Mouse (Mus musculus) liver, embryonic 14.5 days (tissue): ENCODE data around the gene Itpk1. TPM values are rescaled to one million over a fixed set of nuclear protein-coding genes. Genes with fewer than 3 reads are reported as not detected.

Experiments
- ATAC-seq: fragments of 200-750 bp; cut with Nextera tagmentation; 2 replicates; pipeline ENCODE4 v1.8.0; 2017; ENCODE audit warnings: moderate number of reproducible peaks, mild to moderate bottlenecking, moderate library complexity; ENCODE audit not compliant: insufficient read depth
- DNase-seq, 3 experiments: peaks; one replicate each; pipeline ENCODE4 v3.0.0-alpha.2; 2012 to 2013; ENCODE audit warnings: low read depth in 3 of 3, low spot score in 3 of 3
- H3K27ac ChIP-seq: fragments of 300-500 bp; sonication (generic); 2 replicates; pipeline ENCODE4 v1.5.1; 2014; ENCODE audit warnings: moderate library complexity, mild to moderate bottlenecking, control low read depth, inconsistent platforms
- H3K27me3 ChIP-seq: fragments of 300-500 bp; sonication (generic); 2 replicates; pipeline ENCODE4 v1.6.1; 2014; ENCODE audit warnings: mild to moderate bottlenecking, low read length, moderate library complexity; ENCODE audit not compliant: control insufficient read depth, insufficient read depth
- H3K36me3 ChIP-seq: fragments of 300-500 bp; sonication (generic); replicated peaks from 2 replicates; pipeline ENCODE4 v1.6.1; 2014; ENCODE audit warnings: low read depth; ENCODE audit not compliant: control insufficient read depth, insufficient read depth
- H3K4me1 ChIP-seq, 2 experiments: fragments of 200-500 bp in 1 of 2; fragments of 300-500 bp in 1 of 2; sonication (generic) in 1 of 2; replicated peaks; 2 replicates each; pipeline ENCODE4 v1.6.1; 2012 to 2014; ENCODE audit warnings: antibody characterized with exemption in 1 of 2, inconsistent platforms in 1 of 2, low read length in 1 of 2; ENCODE audit not compliant: control insufficient read depth in 2 of 2, insufficient read depth in 2 of 2
- H3K4me2 ChIP-seq: fragments of 300-500 bp; sonication (generic); 2 replicates; pipeline ENCODE4 v1.6.1; 2014; ENCODE audit warnings: low read depth, mild to moderate bottlenecking, control low read depth, moderate library complexity
- H3K4me3 ChIP-seq, 2 experiments: fragments of 200-500 bp in 1 of 2; fragments of 300-500 bp in 1 of 2; sonication (generic) in 1 of 2; 2 replicates each; pipeline ENCODE4 v1.5.1; 2012 to 2014; ENCODE audit warnings: low read depth in 2 of 2, low read length in 2 of 2, mild to moderate bottlenecking in 2 of 2, control low read depth in 1 of 2, inconsistent platforms in 1 of 2, moderate library complexity in 1 of 2; ENCODE audit not compliant: insufficient read depth in 1 of 2
- H3K9ac ChIP-seq: fragments of 300-500 bp; sonication (generic); replicated peaks from 2 replicates; pipeline ENCODE4 v1.6.1; 2014; ENCODE audit warnings: mild to moderate bottlenecking, control low read depth, moderate library complexity
- H3K9me3 ChIP-seq: fragments of 300-500 bp; sonication (generic); 2 replicates; pipeline ENCODE4 v1.6.1; 2016; ENCODE audit warnings: low read length, mixed read lengths; ENCODE audit not compliant: control insufficient read depth
- CTCF ChIP-seq: IDR thresholded peaks from 2 replicates; pipeline ENCODE4 v1.5.1; 2016; ENCODE audit warnings: antibody characterized with exemption, low read depth, control low read depth
- EP300 ChIP-seq: IDR thresholded peaks from 2 replicates; pipeline ENCODE4 v1.6.1; 2016; ENCODE audit warnings: antibody characterized with exemption, low read depth
- WGBS: fragments of 180-500 bp; shearing (Covaris S2); extraction: QIAGEN DNeasy Blood & Tissue Kit; methylation state at CpG from one replicate; pipeline ENCODE4 v1.1.7; 2014; ENCODE audit not compliant: insufficient replicate concordance; 5-methylcytosine and 5-hydroxymethylcytosine counted together
- polyA plus RNA-seq, 2 experiments: library from polyadenylated mRNA; depleted of rRNA in 1 of 2; stranded (reverse) in 1 of 2; unstranded in 1 of 2; fragments of >200 nt; fragmentation: Nextera tagmentation in 1 of 2; extraction: Ambion mirVana in 1 of 2; gene quantifications; 2 replicates each; pipeline versions ENCODE4 v1.2.1 to v1.2.3; 2012 to 2014

Gene Itpk1
- 2.0 and 2.3 TPM in 2 replicates for polyA plus RNA-seq (2012; rRNA removed)
- polyA plus RNA-seq (2014; fragmentation: Nextera tagmentation; extraction: Ambion mirVana): 2.4 TPM in 2 replicates

DNA sequence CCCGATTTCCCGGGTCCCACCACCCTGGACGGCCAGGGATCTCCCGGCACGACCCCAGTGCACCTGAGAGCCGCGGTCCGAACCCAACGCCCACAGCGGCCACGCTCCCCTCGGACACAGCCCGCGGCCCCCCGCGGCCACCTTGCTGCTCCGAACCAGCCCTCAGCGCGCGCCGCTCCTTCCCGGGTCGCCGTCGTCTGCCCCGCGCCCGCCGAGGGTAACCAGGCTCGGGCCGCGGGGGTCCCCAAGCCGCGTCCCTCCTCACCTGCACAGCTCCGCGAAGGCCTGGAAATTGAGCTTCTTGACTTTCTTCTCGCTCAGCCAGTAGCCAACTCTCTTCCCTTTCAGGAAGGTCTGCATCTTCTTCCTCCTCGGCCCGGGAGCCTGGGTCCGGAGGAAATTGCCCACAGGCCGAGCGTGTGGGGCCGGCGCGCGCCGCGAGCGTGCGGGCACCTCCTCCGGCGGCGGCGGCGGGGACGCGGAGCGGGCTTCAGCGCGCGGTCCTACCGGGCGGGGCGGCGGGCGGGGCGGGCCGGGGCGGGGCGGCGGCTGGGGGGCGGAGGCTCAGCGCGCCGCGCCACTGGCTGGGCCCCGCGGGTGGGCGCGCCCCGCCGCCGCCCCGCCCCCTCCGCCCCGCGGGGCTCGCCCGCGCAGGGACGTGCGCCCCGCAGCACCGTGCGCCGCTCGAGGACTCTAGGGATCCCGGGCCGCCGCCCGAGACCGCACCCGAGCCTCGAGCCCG, at the start of gene Itpk1:
Itpk1 (minus strand) TSS at position 474 of the 742 bp plus-strand sequence.
- TF ChIP-seq EP300: no peak
- no peak for TF ChIP-seq CTCF
- peak within 1 kb of the TSS; percentile 44; the same call in 1 of the 2 replicates for H3K27ac ChIP-seq
- peaks cover 0 to 15% of the 10 kb centered on the region in 2 experiments; a peak in 3 of 4 replicates for H3K4me1 ChIP-seq

DNA sequence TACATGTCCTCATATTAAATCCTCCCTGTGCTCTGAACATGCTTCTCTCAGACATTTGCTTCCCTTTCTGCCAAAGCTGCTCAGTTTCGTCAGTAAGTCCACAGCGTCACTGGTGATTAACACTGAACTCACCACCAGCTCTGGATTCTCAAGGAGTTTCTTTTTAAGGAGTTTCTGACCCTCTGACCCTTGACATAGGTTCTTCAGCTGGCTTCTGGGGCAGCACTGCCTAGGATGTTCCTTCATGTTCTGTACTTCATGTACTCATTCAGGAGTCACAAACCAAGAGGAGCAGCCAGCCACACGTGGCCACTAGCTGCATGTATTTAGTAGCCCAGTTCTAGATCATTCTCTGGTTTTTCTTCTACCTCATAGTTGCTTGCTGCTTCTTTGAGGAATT, 43.5 kb upstream of the Itpk1 start:
- WGBS: 69% methylated on average over 3 of the region's 3 CpGs
- no peak for ATAC-seq
- no peak overlapping the region for H3K4me3 ChIP-seq

More for the DNA sequence above, at the start of gene Itpk1:
- ATAC-seq (peak; percentile 94), DNase-seq (peak; percentile 38 to 55 (median 55))
- Histone ChIP-seq H3K9ac (peak within 1 kb of the TSS; percentile 74), H3K36me3 (no peaks in the 10 kb centered on the region), H3K9me3 (no peaks in the 10 kb centered on the region), H3K4me2 (peak within 1 kb of the TSS; percentile 94), H3K27me3 (no peaks in the 10 kb centered on the region; the same call in 1 of the 2 replicates), H3K4me3 (peak within 1 kb of the TSS; percentile 78 to 81)
- under 1% methylated on average over 81 of the region's 105 CpGs for WGBS

DNA sequence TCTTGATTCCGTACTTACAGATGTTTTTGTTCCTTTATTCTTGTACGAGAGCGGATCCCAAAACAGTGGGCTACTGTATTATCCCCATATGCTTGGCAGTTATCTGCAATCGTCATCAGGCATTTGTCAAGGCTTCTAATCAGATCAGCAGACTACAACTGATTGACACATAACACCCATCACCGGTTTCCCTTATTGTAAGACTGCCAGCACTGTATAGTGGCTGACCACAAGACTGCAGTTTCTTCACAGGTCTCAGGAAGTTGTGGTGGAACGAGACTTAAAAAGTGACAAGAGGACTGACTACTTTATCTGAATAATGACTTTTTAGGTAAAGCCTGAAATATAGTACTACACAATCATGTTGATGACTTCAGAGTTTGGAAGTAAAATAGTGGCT, 40.1 kb upstream of the Itpk1 start:
- peak in 1 of 3 experiments; percentile 44 for DNase-seq

More for the DNA sequence above, 43.5 kb upstream of the Itpk1 start:
- Histone ChIP-seq H3K27ac (no peak overlapping the region), H3K4me1 (peaks cover 3 to 11% of the 10 kb centered on the region in 2 experiments; a peak in 3 of 4 replicates), H3K9me3 (no peaks in the 10 kb centered on the region), H3K9ac (no peak overlapping the region), H3K36me3 (peaks cover 7% of the 10 kb centered on the region), H3K4me2 (no peak overlapping the region), H3K27me3 (no peaks in the 10 kb centered on the region)
- TF ChIP-seq CTCF: no peak
- TF ChIP-seq EP300: no peak
- DNase-seq: no peak

DNA sequence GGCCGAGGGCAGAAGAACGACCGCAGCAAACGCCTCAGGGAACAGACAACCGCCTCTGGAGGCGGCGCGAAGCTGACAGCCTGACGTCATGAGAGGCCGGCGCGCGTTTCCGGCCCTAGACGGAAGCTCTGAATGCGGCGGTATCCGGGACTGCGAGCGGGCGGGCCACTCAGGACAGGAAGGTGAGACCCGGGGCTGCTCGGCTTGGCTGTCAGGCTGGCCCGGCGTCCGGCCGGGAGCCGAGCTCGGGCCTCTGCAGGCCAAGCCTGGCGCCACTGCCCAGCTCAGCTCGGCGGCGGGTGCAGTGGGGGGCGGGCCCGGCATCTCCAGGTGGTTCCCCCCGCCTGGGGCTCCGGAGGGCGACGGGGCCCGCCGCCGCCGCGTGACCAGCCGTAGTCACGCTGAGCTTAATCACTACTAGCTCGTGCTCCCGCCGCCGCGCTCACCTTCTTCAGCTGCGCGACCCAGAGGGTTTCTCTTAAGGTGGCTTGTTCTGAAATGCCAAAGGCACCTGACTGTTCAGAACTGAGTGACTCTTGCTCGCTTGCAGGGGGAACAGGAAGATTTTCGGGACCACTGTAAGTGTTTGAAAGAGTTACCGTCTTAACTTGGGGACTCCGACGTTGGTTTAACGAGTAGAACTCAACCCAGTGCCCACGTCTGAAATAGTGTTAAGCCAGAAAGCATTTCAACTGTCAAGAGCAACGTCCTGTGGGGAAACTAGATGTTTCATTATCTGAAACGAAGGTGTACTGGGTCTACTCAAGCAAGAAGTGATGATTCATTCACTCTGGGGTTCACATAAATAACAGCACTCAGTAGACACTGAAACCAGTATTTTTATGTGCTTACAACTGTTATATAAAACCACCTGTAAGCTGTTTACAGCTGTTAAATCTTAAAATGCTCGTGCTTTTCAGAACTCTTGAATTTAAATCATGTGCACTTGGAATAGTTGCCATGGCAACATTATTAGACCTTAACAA, 39.2 kb upstream of the Itpk1 start, which contains the start of the genes Moap1 and Tmem251:
Moap1 (minus strand) TSS at position 73 of the 986 bp plus-strand sequence.
Tmem251 (plus strand) TSS at position 174 of the 986 bp plus-strand sequence.
- under 1% methylated on average over 63 of the region's 63 CpGs for whole genome bisulfite sequencing
- TF ChIP-seq CTCF (peak; percentile 33; the same call in 1 of the 2 replicates), EP300 (no peak)
- Histone ChIP-seq H3K9ac (peak within 1 kb of the TSS; percentile 95), H3K27me3 (no peaks in the 10 kb centered on the region), H3K4me1 (peaks cover 13 to 22% of the 10 kb centered on the region in 2 experiments), H3K4me3 (peak within 1 kb of the TSS; percentile 77 to 98), H3K9me3 (no peaks in the 10 kb centered on the region), H3K36me3 (peaks cover 7% of the 10 kb centered on the region), H3K27ac (peak within 1 kb of the TSS; percentile 77), H3K4me2 (peak within 1 kb of the TSS; percentile 86)
- peak; percentile 97 for ATAC-seq
- peak; percentile 80 to 82 (median 80) for DNase-seq

More for the DNA sequence above, 40.1 kb upstream of the Itpk1 start:
- H3K9me3 ChIP-seq: no peaks in the 10 kb centered on the region
- ATAC-seq: no peak
- H3K9ac ChIP-seq: peak overlapping the region; percentile 95; the same call in 1 of the 2 replicates
- WGBS: 11% methylated on average over 6 of the region's 6 CpGs
- H3K4me2 ChIP-seq: peak overlapping the region; percentile 86
- H3K4me1 ChIP-seq: peaks cover 13 to 22% of the 10 kb centered on the region in 2 experiments
- H3K4me3 ChIP-seq: peak overlapping the region; percentile 77 to 98
- H3K36me3 ChIP-seq: peaks cover 7% of the 10 kb centered on the region
- peak overlapping the region; percentile 77; the same call in 1 of the 2 replicates for H3K27ac ChIP-seq
- no peaks in the 10 kb centered on the region for H3K27me3 ChIP-seq
- TF ChIP-seq CTCF (0 out of 2 replicates have a peak, but pooled peaks have one; percentile 3), EP300 (no peak)
